Mouse (Mus musculus) heart, embryonic 11.5 days (tissue): Measurements from ENCODE around the gene Ranbp10. TPM values are rescaled to one million over a fixed set of nuclear protein-coding genes. Genes with fewer than 3 reads are reported as not detected.

Experiments used
- ATAC-seq: fragments of 200-750 bp; cut with Nextera tagmentation; replicated peaks from 2 replicates; pipeline ENCODE4 v1.8.0; 2017; ENCODE audit warnings: moderate library complexity; ENCODE audit not compliant: insufficient number of reproducible peaks, low FRiP score, low TSS enrichment
- H3K27ac ChIP-seq: fragments of 300-500 bp; sonication (generic); 2 replicates; pipeline ENCODE4 v1.5.1; 2014; ENCODE audit warnings: mild to moderate bottlenecking, low read depth, low read length
- H3K27me3 ChIP-seq: fragments of 300-500 bp; sonication (generic); 2 replicates; pipeline ENCODE4 v1.6.1; 2014; ENCODE audit warnings: mild to moderate bottlenecking, low read length, mixed read lengths; ENCODE audit not compliant: control insufficient read depth, insufficient read depth
- H3K36me3 ChIP-seq: fragments of 300-500 bp; sonication (generic); 2 replicates; pipeline ENCODE4 v1.6.1; 2014; ENCODE audit warnings: mild to moderate bottlenecking, low read length, moderate library complexity, mixed read lengths; ENCODE audit not compliant: control insufficient read depth, insufficient read depth
- H3K4me1 ChIP-seq: fragments of 300-500 bp; sonication (generic); 2 replicates; pipeline ENCODE4 v1.6.1; 2014; ENCODE audit warnings: low read length; ENCODE audit not compliant: control insufficient read depth, insufficient read depth
- H3K4me2 ChIP-seq: fragments of 300-500 bp; sonication (generic); 2 replicates; pipeline ENCODE4 v1.6.1; 2014; ENCODE audit warnings: mild to moderate bottlenecking, moderate library complexity
- H3K4me3 ChIP-seq: fragments of 300-500 bp; sonication (generic); 2 replicates; pipeline ENCODE4 v1.5.1; 2014; ENCODE audit warnings: low read depth, low read length
- H3K9ac ChIP-seq: fragments of 300-500 bp; sonication (generic); 2 replicates; pipeline ENCODE4 v1.6.1; 2014; ENCODE audit warnings: mild to moderate bottlenecking, low read depth, low read length, moderate library complexity
- H3K9me3 ChIP-seq: fragments of 300-500 bp; sonication (generic); replicated peaks from 2 replicates; pipeline ENCODE4 v1.6.1; 2016; ENCODE audit warnings: low read length; ENCODE audit not compliant: control insufficient read depth
- WGBS: fragments of 180-500 bp; shearing (Covaris S2); extraction: QIAGEN DNeasy Blood & Tissue Kit; methylation state at CpG from one replicate; pipeline ENCODE4 v1.1.7; 2014; ENCODE audit not compliant: insufficient replicate concordance; 5-methylcytosine and 5-hydroxymethylcytosine counted together
- polyA plus RNA-seq: library from polyadenylated mRNA; unstranded; fragments of >200 nt; fragmentation: Nextera tagmentation; extraction: Ambion mirVana; gene quantifications from 2 replicates; pipeline ENCODE4 v1.2.1, GENCODE M21; 2014

Gene Ranbp10
- polyA plus RNA-seq, 1 experiment from 2014 or later = 14.3 TPM

- Histone ChIP-seq H3K36me3 (peaks cover 11% of the 10 kb centered on the region), H3K27ac (no peak overlapping the region), H3K9me3 (no peaks in the 10 kb centered on the region), H3K4me1 (peaks cover 5% of the 10 kb centered on the region), H3K27me3 (no peaks in the 10 kb centered on the region), H3K4me2 (no peak overlapping the region), H3K4me3 (no peak overlapping the region), H3K9ac (no peak overlapping the region)
- ATAC-seq = no peak
Measured at GRCm38 (mm10) chr8:105789626-105790025, 37.5 kb downstream of the Ranbp10 start.

- Histone ChIP-seq H3K27me3 (no peaks in the 10 kb centered on the region), H3K36me3 (peaks cover 11% of the 10 kb centered on the region), H3K4me2 (no peak overlapping the region), H3K4me3 (no peak overlapping the region), H3K9me3 (no peaks in the 10 kb centered on the region), H3K9ac (no peak overlapping the region), H3K4me1 (peaks cover 5% of the 10 kb centered on the region), H3K27ac (no peak overlapping the region)
- no peak for ATAC-seq
- WGBS = 54% methylated on average over 4 of the region's 4 CpGs
Measured at GRCm38 (mm10) chr8:105788927-105789326, 38.2 kb downstream of the Ranbp10 start.

GRCm38 (mm10) chr8:105788241-105788640, 38.9 kb downstream of the Ranbp10 start:
- WGBS = 85% methylated on average over 2 of the region's 2 CpGs
- no peak overlapping the region for H3K4me3 ChIP-seq
- no peak for ATAC-seq
- H3K9ac ChIP-seq = no peak overlapping the region
- no peak overlapping the region for H3K4me2 ChIP-seq
- no peaks in the 10 kb centered on the region for H3K9me3 ChIP-seq
- H3K36me3 ChIP-seq = peaks cover 11% of the 10 kb centered on the region
- H3K27ac ChIP-seq = no peak overlapping the region
- no peaks in the 10 kb centered on the region for H3K27me3 ChIP-seq
- H3K4me1 ChIP-seq = peaks cover 5% of the 10 kb centered on the region

GRCm38 (mm10) chr8:105780298-105780697, 46.9 kb downstream of the Ranbp10 start:
- no peak overlapping the region for H3K27ac ChIP-seq
- no peaks in the 10 kb centered on the region for H3K4me1 ChIP-seq
- H3K4me2 ChIP-seq = no peak overlapping the region
- no peaks in the 10 kb centered on the region for H3K9me3 ChIP-seq
- H3K4me3 ChIP-seq = no peak overlapping the region
- no peak for ATAC-seq
- no peaks in the 10 kb centered on the region for H3K27me3 ChIP-seq
- H3K36me3 ChIP-seq = peaks cover 23% of the 10 kb centered on the region
- WGBS = 88% methylated on average over 5 of the region's 5 CpGs
- no peak overlapping the region for H3K9ac ChIP-seq

GRCm38 (mm10) chr8:105777833-105778232, 49.3 kb downstream of the Ranbp10 start:
- no peak for ATAC-seq
- 64% methylated on average over 2 of the region's 2 CpGs for WGBS
- H3K36me3 ChIP-seq = peaks cover 38% of the 10 kb centered on the region

GRCm38 (mm10) chr8:105774498-105774897, 52.7 kb downstream of the Ranbp10 start:
- H3K36me3 ChIP-seq = peaks cover 47% of the 10 kb centered on the region
- no peak for ATAC-seq
- no peaks in the 10 kb centered on the region for H3K9me3 ChIP-seq
- 94% methylated on average over 5 of the region's 5 CpGs for WGBS
- no peak overlapping the region for H3K4me2 ChIP-seq
- no peak overlapping the region for H3K9ac ChIP-seq
- no peak overlapping the region for H3K4me3 ChIP-seq
- no peak overlapping the region for H3K27ac ChIP-seq
- H3K4me1 ChIP-seq = no peaks in the 10 kb centered on the region
- H3K27me3 ChIP-seq = no peaks in the 10 kb centered on the region

More at GRCm38 (mm10) chr8:105777833-105778232, 49.3 kb downstream of the Ranbp10 start:
- H3K27me3 ChIP-seq = no peaks in the 10 kb centered on the region
- H3K27ac ChIP-seq = no peak overlapping the region
- no peak overlapping the region for H3K9ac ChIP-seq
- no peak overlapping the region for H3K4me2 ChIP-seq
- no peaks in the 10 kb centered on the region for H3K9me3 ChIP-seq
- no peaks in the 10 kb centered on the region for H3K4me1 ChIP-seq
- no peak overlapping the region for H3K4me3 ChIP-seq

GRCm38 (mm10) chr8:105773441-105773861, 53.7 kb downstream of the Ranbp10 start:
- Histone ChIP-seq H3K9me3 (no peaks in the 10 kb centered on the region), H3K4me1 (no peaks in the 10 kb centered on the region), H3K27me3 (no peaks in the 10 kb centered on the region), H3K27ac (no peak overlapping the region), H3K4me2 (no peak overlapping the region), H3K4me3 (no peak overlapping the region), H3K36me3 (peaks cover 39% of the 10 kb centered on the region), H3K9ac (no peak overlapping the region)
- WGBS = 81% methylated on average over 1 of the region's 1 CpGs
- ATAC-seq = no peak

GRCm38 (mm10) chr8:105771398-105772175, 55.6 kb downstream of the Ranbp10 start:
- Histone ChIP-seq H3K9ac (no peak overlapping the region), H3K4me1 (no peaks in the 10 kb centered on the region), H3K27ac (no peak overlapping the region), H3K9me3 (no peaks in the 10 kb centered on the region), H3K36me3 (peaks cover 39% of the 10 kb centered on the region), H3K27me3 (no peaks in the 10 kb centered on the region), H3K4me2 (no peak overlapping the region), H3K4me3 (no peak overlapping the region)
- no peak for ATAC-seq
- WGBS = 85% methylated on average over 12 of the region's 12 CpGs

- Histone ChIP-seq H3K4me2 (no peak overlapping the region), H3K9ac (no peak overlapping the region), H3K27ac (no peak overlapping the region), H3K36me3 (peaks cover 39% of the 10 kb centered on the region), H3K27me3 (no peaks in the 10 kb centered on the region), H3K9me3 (no peaks in the 10 kb centered on the region), H3K4me1 (no peaks in the 10 kb centered on the region), H3K4me3 (no peak overlapping the region)
- WGBS = 92% methylated on average over 1 of the region's 1 CpGs
- no peak; the same call in 1 of the 2 replicates for ATAC-seq
Measured at GRCm38 (mm10) chr8:105770609-105771008, 56.5 kb downstream of the Ranbp10 start.
